Mouse (Mus musculus) right cerebral cortex, postnatal 14 days (tissue): ENCODE measurements around the gene Cenpi.

Experiments used
- DNase-seq: peaks from one replicate; pipeline ENCODE4 v3.0.0; 2022

Gene Cenpi

DNA sequence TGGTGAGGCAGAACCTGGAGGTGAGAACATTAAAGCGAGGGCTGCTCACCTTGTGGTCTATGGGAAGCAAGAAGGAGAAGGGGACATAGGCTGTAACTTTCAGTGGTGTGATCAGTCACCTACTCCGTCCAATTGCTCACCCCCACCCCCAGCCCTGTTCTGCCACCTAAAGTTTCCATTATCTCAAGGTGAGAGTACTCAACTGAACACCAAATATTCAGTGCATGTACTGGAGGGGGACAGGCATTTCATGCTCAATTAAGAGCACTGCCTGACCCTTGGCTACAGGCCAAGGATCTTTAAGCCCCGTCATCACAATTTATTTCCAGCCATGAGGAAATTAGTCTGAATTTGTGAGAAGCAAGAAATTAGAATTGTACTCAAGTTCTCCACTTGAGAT, 58.7 kb downstream of the Cenpi start:
- no peak for DNase-seq

- DNase-seq, result no peak
Observed at GRCm38 (mm10) chrX:134371279-134371678, 63.4 kb downstream of the Cenpi start.

DNA sequence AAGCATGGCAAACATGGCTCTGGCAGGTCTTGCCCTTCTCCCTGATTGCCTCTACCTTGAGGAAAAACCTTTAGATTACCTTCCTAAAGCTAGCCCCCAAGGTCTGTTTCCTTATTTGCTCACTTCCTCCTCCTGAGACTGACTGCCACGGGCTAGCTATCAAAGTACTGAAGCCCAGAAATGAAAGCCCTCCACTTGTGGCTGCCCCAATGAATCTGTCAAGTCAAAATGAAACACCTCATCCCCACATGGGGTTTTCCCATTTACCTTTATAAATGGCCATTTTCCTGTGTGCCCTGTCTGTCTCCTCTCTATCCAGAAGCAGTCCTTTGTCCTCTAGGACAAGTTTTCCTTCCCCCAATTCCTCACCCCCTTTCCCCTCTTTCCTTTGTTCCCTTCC, 66.3 kb downstream of the Cenpi start:
- DNase-seq, result no peak

DNA sequence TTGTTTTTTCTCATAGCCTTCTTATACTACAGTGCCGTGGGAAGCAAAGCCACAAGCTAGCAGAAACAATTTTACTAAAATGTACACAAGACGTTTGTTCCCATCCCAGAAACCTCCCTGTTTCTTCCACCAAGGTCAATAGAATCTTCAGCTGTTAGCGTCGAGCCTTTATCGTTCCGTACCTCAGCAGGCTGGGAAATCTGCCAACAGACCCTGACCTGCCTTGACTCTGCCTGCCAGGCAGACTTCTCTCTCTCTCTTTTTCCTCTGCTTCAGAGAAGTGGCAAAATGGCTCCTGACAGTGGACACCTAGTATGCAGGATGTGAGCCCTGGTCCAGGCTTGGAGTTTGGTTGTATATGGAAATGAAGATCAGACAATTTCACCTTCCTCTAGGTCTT, 77.0 kb downstream of the Cenpi start:
- no peak for DNase-seq

GRCm38 (mm10) chrX:134398972-134399371, 91.1 kb downstream of the Cenpi start:
- DNase-seq, result no peak

DNA sequence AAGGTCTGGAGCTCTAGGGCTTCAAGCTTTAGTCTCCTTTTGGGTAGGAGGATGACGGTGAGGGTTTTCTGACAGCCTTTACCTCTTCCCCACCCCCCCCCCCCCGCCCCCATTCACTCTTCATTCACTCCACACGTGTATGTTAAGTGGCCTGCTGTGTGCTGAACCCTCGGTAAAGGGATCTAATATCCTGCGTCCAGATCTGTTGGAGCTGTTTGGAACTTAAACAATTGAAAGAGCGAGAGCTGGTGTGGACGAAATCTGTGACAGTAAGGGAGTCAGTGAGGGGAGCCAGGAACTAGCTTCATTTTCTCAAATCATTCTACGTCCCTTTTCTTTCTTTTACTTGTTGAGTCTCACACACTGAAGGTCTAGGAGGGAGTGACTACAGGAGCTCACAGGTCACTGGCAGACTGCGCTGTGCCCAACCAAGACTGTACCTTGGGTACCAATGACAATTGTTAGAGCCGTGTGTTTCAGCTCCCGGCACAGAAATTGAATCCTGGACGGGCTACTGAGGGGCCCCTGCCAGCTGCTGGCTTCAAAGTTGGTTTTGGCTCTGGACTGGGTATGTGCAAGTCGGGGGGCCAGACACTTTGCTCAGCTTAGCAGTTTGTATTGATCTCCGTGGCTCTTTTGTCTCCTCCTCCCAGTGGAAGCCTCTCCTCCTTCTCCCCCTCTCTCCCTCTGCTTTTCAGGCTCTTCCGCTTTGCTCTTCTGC, 96.1 kb downstream of the Cenpi start, which contains the start of gene Drp2:
Gene Drp2, plus strand, starts transcription at position 689 of the 721 bp plus-strand sequence.
- DNase-seq, result no peak

GRCm38 (mm10) chrX:134404584-134404955, 96.7 kb downstream of the Cenpi start:
- peak; percentile 20 for DNase-seq

DNA sequence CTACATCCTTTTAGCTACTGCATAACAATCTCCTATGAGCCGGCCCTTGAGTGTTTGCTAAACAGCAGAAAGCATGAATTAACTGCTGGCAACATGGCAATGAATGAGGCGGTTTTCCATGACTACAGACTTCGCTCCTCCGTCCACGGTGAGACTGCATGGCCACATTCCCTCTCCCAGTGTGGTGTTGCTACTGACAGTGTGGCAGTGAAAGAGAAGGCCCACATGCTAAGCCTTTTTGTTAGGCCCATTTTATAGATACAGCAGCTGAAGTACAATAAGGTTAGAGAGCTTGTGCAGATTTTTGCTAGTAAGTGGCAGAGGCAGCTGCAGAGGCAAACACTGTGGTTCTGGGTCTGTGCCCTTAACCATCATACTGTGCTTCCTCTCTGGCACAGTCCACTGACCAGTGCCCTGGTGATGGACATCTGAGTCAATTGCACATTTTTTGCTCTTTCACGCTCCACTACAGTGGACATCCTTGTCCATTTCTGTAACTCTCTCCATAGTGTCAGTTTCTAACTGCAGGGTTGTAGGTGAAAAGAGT, 101.5 kb downstream of the Cenpi start:
- DNase-seq, result no peak

GRCm38 (mm10) chrX:134412096-134412495, 104.2 kb downstream of the Cenpi start:
- no peak for DNase-seq
